Mouse (Mus musculus) myocyte (in vitro differentiated cells): ENCODE data around the gene Gm37240. TPM values are rescaled to one million over a fixed set of nuclear protein-coding genes. Genes with fewer than 3 reads are reported as not detected.

ENCODE experiments used
- H3K27me3 ChIP-seq: one replicate; pipeline ENCODE4 v1.6.1; 2011; ENCODE audit not compliant: control insufficient read depth, insufficient read depth, insufficient read length
- H3K36me3 ChIP-seq: one replicate; pipeline ENCODE4 v1.6.1; 2011; ENCODE audit not compliant: control insufficient read depth, insufficient read depth
- H3K4me2 ChIP-seq: one replicate; pipeline ENCODE4 v1.6.1; 2011; ENCODE audit warnings: low read depth, control low read depth
- H3K4me3 ChIP-seq: one replicate; pipeline ENCODE4 v1.5.1; 2011; ENCODE audit warnings: mild to moderate bottlenecking, control low read depth, moderate library complexity
- H3K79me2 ChIP-seq: one replicate; pipeline ENCODE4 v1.6.1; 2011; ENCODE audit not compliant: control insufficient read depth, insufficient read depth
- H3ac ChIP-seq: one replicate; pipeline ENCODE4 v1.6.1; 2011; ENCODE audit not compliant: control insufficient read depth, insufficient read length
- CEBPB ChIP-seq: IDR thresholded peaks from 2 replicates; pipeline ENCODE4 v1.6.1; 2011; ENCODE audit warnings: mild to moderate bottlenecking, moderate library complexity; ENCODE audit not compliant: poor library complexity, insufficient read depth, severe bottlenecking
- E2F4 ChIP-seq: IDR thresholded peaks from one replicate; pipeline ENCODE4 v1.6.1; 2011; ENCODE audit warnings: mild to moderate bottlenecking, control low read depth, moderate library complexity; ENCODE audit not compliant: insufficient read depth
- MAX ChIP-seq: IDR thresholded peaks from one replicate; pipeline ENCODE4 v1.6.1; 2011; ENCODE audit warnings: low read depth, mild to moderate bottlenecking, control low read depth
- MYOD1 ChIP-seq, 3 experiments: IDR thresholded peaks; one replicate each; pipeline ENCODE4 v1.6.1; 2011; ENCODE audit warnings: control low read depth in 2 of 3, low read depth in 2 of 3, mild to moderate bottlenecking in 2 of 3, moderate library complexity in 1 of 3; ENCODE audit not compliant: insufficient read length in 2 of 3, control insufficient read depth in 1 of 3
- MYOG ChIP-seq, 3 experiments: IDR thresholded peaks; one replicate each; pipeline ENCODE4 v1.6.1; 2011; ENCODE audit warnings: control low read depth in 2 of 3, low read depth in 2 of 3, mild to moderate bottlenecking in 2 of 3; ENCODE audit not compliant: insufficient read length in 2 of 3, control insufficient read depth in 1 of 3, insufficient read depth in 1 of 3
- POLR2A ChIP-seq: IDR thresholded peaks from one replicate; pipeline ENCODE4 v1.6.1; 2011; ENCODE audit warnings: low read depth, mild to moderate bottlenecking, control low read depth, moderate library complexity; ENCODE audit not compliant: insufficient read length
- POLR2AphosphoS2 ChIP-seq: IDR thresholded peaks from one replicate; pipeline ENCODE4 v1.6.1; 2011; ENCODE audit warnings: low read depth, control low read depth; ENCODE audit not compliant: insufficient read length
- REST ChIP-seq: IDR thresholded peaks from one replicate; pipeline ENCODE4 v1.6.1; 2011; ENCODE audit warnings: mild to moderate bottlenecking, control low read depth, moderate library complexity; ENCODE audit not compliant: insufficient read depth, insufficient read length
- SRF ChIP-seq: IDR thresholded peaks from one replicate; pipeline ENCODE4 v1.6.1; 2011; ENCODE audit warnings: low read depth; ENCODE audit not compliant: control insufficient read depth, insufficient read length
- TCF12 ChIP-seq: IDR thresholded peaks from one replicate; pipeline ENCODE4 v1.6.1; 2011; ENCODE audit warnings: mild to moderate bottlenecking, control low read depth; ENCODE audit not compliant: poor library complexity, insufficient read depth, severe bottlenecking
- TCF3 ChIP-seq: IDR thresholded peaks from one replicate; pipeline ENCODE4 v1.6.1; 2011; ENCODE audit warnings: low read depth, control low read depth; ENCODE audit not compliant: insufficient read length
- USF1 ChIP-seq: IDR thresholded peaks from one replicate; pipeline ENCODE4 v1.6.1; 2011; ENCODE audit warnings: low read depth, mild to moderate bottlenecking, control low read depth, moderate library complexity
- polyA plus RNA-seq: library from polyadenylated mRNA; unstranded; fragments of >200 nt; fragmentation: generic; extraction: Trizol; gene quantifications from one replicate; pipeline ENCODE4 v1.2.1, GENCODE M21; 2012; ENCODE audit warnings: missing spikeins

The Gm37240 gene
- polyA plus RNA-seq, 1 experiment = 8.7 TPM

- Histone ChIP-seq H3K4me2 (no peak overlapping the region), H3ac (no peak overlapping the region), H3K79me2 (no peaks in the 10 kb centered on the region), H3K36me3 (no peaks in the 10 kb centered on the region), H3K4me3 (no peak overlapping the region), H3K27me3 (no peaks in the 10 kb centered on the region)
- no peak for TF ChIP-seq E2F4
- no peak for TF ChIP-seq TCF12
- TF ChIP-seq SRF = no peak
- no peak for TF ChIP-seq TCF3
- TF ChIP-seq MYOD1 (IDR thresholded peaks at IDR 0.05; ENCODE audit: control insufficient read depth in 1 of 3, insufficient read length in 2 of 3, low read depth in 2 of 3) = no peak
- no peak for TF ChIP-seq MYOG (IDR thresholded peaks at IDR 0.05; ENCODE audit: control insufficient read depth in 1 of 3, insufficient read depth in 1 of 3, insufficient read length in 2 of 3, low read depth in 2 of 3)
- TF ChIP-seq USF1 = no peak
- TF ChIP-seq MAX = no peak
- TF ChIP-seq POLR2AphosphoS2 = no peak
- no peak for TF ChIP-seq CEBPB
- TF ChIP-seq POLR2A = no peak
- no peak for TF ChIP-seq REST
Observed at GRCm38 (mm10) chr3:85052196-85052595, 835.1 kb downstream of the Gm37240 start.

- no peak overlapping the region for H3K4me2 ChIP-seq
- TF ChIP-seq POLR2A (no peak), TCF3 (no peak), REST (no peak), MAX (no peak), E2F4 (no peak), POLR2AphosphoS2 (no peak), TCF12 (no peak), USF1 (no peak), CEBPB (no peak)
- H3ac ChIP-seq = no peak overlapping the region
- no peaks in the 10 kb centered on the region for H3K36me3 ChIP-seq
- H3K4me3 ChIP-seq = no peak overlapping the region
- H3K79me2 ChIP-seq = no peaks in the 10 kb centered on the region
- no peaks in the 10 kb centered on the region for H3K27me3 ChIP-seq
Observed at GRCm38 (mm10) chr3:85048569-85048968, 838.7 kb downstream of the Gm37240 start.

GRCm38 (mm10) chr3:85043679-85044218 is 843.6 kb downstream of the Gm37240 start:
- Histone ChIP-seq H3K4me2 (no peak overlapping the region), H3K4me3 (no peak overlapping the region), H3ac (no peak overlapping the region), H3K36me3 (no peaks in the 10 kb centered on the region), H3K27me3 (no peaks in the 10 kb centered on the region), H3K79me2 (no peaks in the 10 kb centered on the region)
- TF ChIP-seq USF1 (no peak), E2F4 (no peak), MAX (no peak), MYOD1 (IDR thresholded peaks at IDR 0.05; ENCODE audit: control insufficient read depth in 1 of 3, insufficient read length in 2 of 3, low read depth in 2 of 3) (no peak), POLR2A (no peak), TCF12 (no peak), CEBPB (no peak), POLR2AphosphoS2 (no peak), TCF3 (no peak), REST (no peak), MYOG (IDR thresholded peaks at IDR 0.05; ENCODE audit: control insufficient read depth in 1 of 3, insufficient read depth in 1 of 3, insufficient read length in 2 of 3, low read depth in 2 of 3) (no peak), SRF (no peak)

- no peak for TF ChIP-seq SRF
- no peak for TF ChIP-seq TCF12
- TF ChIP-seq MAX = no peak
- no peak for TF ChIP-seq POLR2A
- H3K36me3 ChIP-seq = no peaks in the 10 kb centered on the region
- no peaks in the 10 kb centered on the region for H3K79me2 ChIP-seq
- H3K4me3 ChIP-seq = no peak overlapping the region
- H3K27me3 ChIP-seq = no peaks in the 10 kb centered on the region
- no peak overlapping the region for H3ac ChIP-seq
- no peak overlapping the region for H3K4me2 ChIP-seq
Observed at GRCm38 (mm10) chr3:85042126-85042525, 845.2 kb downstream of the Gm37240 start.

GRCm38 (mm10) chr3:85029141-85029540 is 858.2 kb downstream of the Gm37240 start:
- peaks cover 3% of the 10 kb centered on the region for H3K27me3 ChIP-seq
- no peak overlapping the region for H3K4me2 ChIP-seq
- H3K36me3 ChIP-seq = no peaks in the 10 kb centered on the region
- no peak overlapping the region for H3ac ChIP-seq
- no peak overlapping the region for H3K4me3 ChIP-seq
- TF ChIP-seq MAX (no peak), REST (no peak), USF1 (no peak), TCF12 (no peak), CEBPB (no peak), POLR2AphosphoS2 (no peak), SRF (no peak), E2F4 (no peak), MYOG (IDR thresholded peaks at IDR 0.05; ENCODE audit: control insufficient read depth in 1 of 3, insufficient read depth in 1 of 3, insufficient read length in 2 of 3, low read depth in 2 of 3) (no peak), POLR2A (no peak), MYOD1 (IDR thresholded peaks at IDR 0.05; ENCODE audit: control insufficient read depth in 1 of 3, insufficient read length in 2 of 3, low read depth in 2 of 3) (no peak), TCF3 (no peak)
- no peaks in the 10 kb centered on the region for H3K79me2 ChIP-seq
